Mouse (Mus musculus): ENCODE measurements around the gene Ttc22. TPM values are rescaled to one million over a fixed set of nuclear protein-coding genes. Genes with fewer than 3 reads are reported as not detected.

Gene Ttc22
- polyA plus RNA-seq, 1 experiment from 2014 or later, result 1.2 TPM

GRCm38 (mm10) chr4:106613105-106613504 is 9.1 kb upstream of the Ttc22 start:
- Histone ChIP-seq H3K9ac (ENCODE audit: low read length) (no peak overlapping the region), H3K27ac (ENCODE audit: low read length) (no peak overlapping the region), H3K4me3 (ENCODE audit: low read length) (no peak overlapping the region), H3K27me3 (ENCODE audit: control insufficient read depth, insufficient read depth, low read depth, low read length) (no peaks in the 10 kb centered on the region), H3K4me2 (ENCODE audit: low read depth, low read length) (no peak overlapping the region), H3K4me1 (replicated peaks; ENCODE audit: control insufficient read depth, insufficient read depth, low read length) (no peaks in the 10 kb centered on the region), H3K9me3 (ENCODE audit: control insufficient read depth, low read length) (no peaks in the 10 kb centered on the region), H3K36me3 (ENCODE audit: control insufficient read depth, insufficient read depth, low read length) (no peaks in the 10 kb centered on the region)
- no peak for ATAC-seq (ENCODE audit: low read depth)
- 74% methylated on average over 8 of the region's 8 CpGs for WGBS

GRCm38 (mm10) chr4:106613560-106613959 is 8.7 kb upstream of the Ttc22 start:
- no peak for ATAC-seq (ENCODE audit: low read depth)
- no peaks in the 10 kb centered on the region for H3K27me3 ChIP-seq (ENCODE audit: control insufficient read depth, insufficient read depth, low read depth, low read length)
- H3K9ac ChIP-seq (ENCODE audit: low read length), result no peak overlapping the region
- H3K9me3 ChIP-seq (ENCODE audit: control insufficient read depth, low read length), result no peaks in the 10 kb centered on the region
- H3K27ac ChIP-seq (ENCODE audit: low read length), result no peak overlapping the region
- H3K36me3 ChIP-seq (ENCODE audit: control insufficient read depth, insufficient read depth, low read length), result no peaks in the 10 kb centered on the region
- H3K4me3 ChIP-seq (ENCODE audit: low read length), result no peak overlapping the region
- no peak overlapping the region for H3K4me2 ChIP-seq (ENCODE audit: low read depth, low read length)
- no peaks in the 10 kb centered on the region for H3K4me1 ChIP-seq (replicated peaks; ENCODE audit: control insufficient read depth, insufficient read depth, low read length)
- 73% methylated on average over 3 of the region's 3 CpGs for WGBS

GRCm38 (mm10) chr4:106614180-106614797 is 7.9 kb upstream of the Ttc22 start:
- Histone ChIP-seq H3K9ac (ENCODE audit: low read length) (no peak overlapping the region), H3K4me2 (ENCODE audit: low read depth, low read length) (no peak overlapping the region), H3K4me3 (ENCODE audit: low read length) (no peak overlapping the region), H3K27me3 (ENCODE audit: control insufficient read depth, insufficient read depth, low read depth, low read length) (no peaks in the 10 kb centered on the region), H3K27ac (ENCODE audit: low read length) (no peak overlapping the region), H3K9me3 (ENCODE audit: control insufficient read depth, low read length) (no peaks in the 10 kb centered on the region), H3K36me3 (ENCODE audit: control insufficient read depth, insufficient read depth, low read length) (no peaks in the 10 kb centered on the region), H3K4me1 (replicated peaks; ENCODE audit: control insufficient read depth, insufficient read depth, low read length) (no peaks in the 10 kb centered on the region)
- WGBS, result 42% methylated on average over 7 of the region's 7 CpGs
- ATAC-seq (ENCODE audit: low read depth), result peak; percentile 71

- Histone ChIP-seq H3K9ac (ENCODE audit: low read length) (no peak overlapping the region), H3K27me3 (ENCODE audit: control insufficient read depth, insufficient read depth, low read depth, low read length) (no peaks in the 10 kb centered on the region), H3K9me3 (ENCODE audit: control insufficient read depth, low read length) (no peaks in the 10 kb centered on the region), H3K4me3 (ENCODE audit: low read length) (no peak overlapping the region), H3K36me3 (ENCODE audit: control insufficient read depth, insufficient read depth, low read length) (no peaks in the 10 kb centered on the region), H3K4me1 (replicated peaks; ENCODE audit: control insufficient read depth, insufficient read depth, low read length) (no peaks in the 10 kb centered on the region), H3K4me2 (ENCODE audit: low read depth, low read length) (no peak overlapping the region), H3K27ac (ENCODE audit: low read length) (no peak overlapping the region)
- no peak for ATAC-seq (ENCODE audit: low read depth)
- WGBS, result 80% methylated on average over 9 of the region's 9 CpGs
These were observed 7.4 kb upstream of the Ttc22 start for GRCm38 (mm10) chr4:106614881-106615280.

- no peaks in the 10 kb centered on the region for H3K4me1 ChIP-seq (replicated peaks; ENCODE audit: control insufficient read depth, insufficient read depth, low read length)
- ATAC-seq (ENCODE audit: low read depth), result no peak
- H3K27ac ChIP-seq (ENCODE audit: low read length), result no peak overlapping the region
- no peaks in the 10 kb centered on the region for H3K36me3 ChIP-seq (ENCODE audit: control insufficient read depth, insufficient read depth, low read length)
- no peaks in the 10 kb centered on the region for H3K9me3 ChIP-seq (ENCODE audit: control insufficient read depth, low read length)
- 68% methylated on average over 12 of the region's 12 CpGs for WGBS
- H3K4me3 ChIP-seq (ENCODE audit: low read length), result no peak overlapping the region
- H3K4me2 ChIP-seq (ENCODE audit: low read depth, low read length), result no peak overlapping the region
- no peaks in the 10 kb centered on the region for H3K27me3 ChIP-seq (ENCODE audit: control insufficient read depth, insufficient read depth, low read depth, low read length)
- no peak overlapping the region for H3K9ac ChIP-seq (ENCODE audit: low read length)
These were observed 6.6 kb upstream of the Ttc22 start for GRCm38 (mm10) chr4:106615637-106616036.

GRCm38 (mm10) chr4:106617056-106617455 is 5.2 kb upstream of the Ttc22 start, which contains the start of gene Lexm:
TSS of gene Lexm (minus strand) at chr4:106617241.
- no peak within 1 kb of the TSS for H3K4me3 ChIP-seq (ENCODE audit: low read length)

GRCm38 (mm10) chr4:106618898-106619297 is 3.3 kb upstream of the Ttc22 start:
- Histone ChIP-seq H3K27ac (ENCODE audit: low read length) (no peak overlapping the region), H3K9ac (ENCODE audit: low read length) (no peak overlapping the region), H3K27me3 (ENCODE audit: control insufficient read depth, insufficient read depth, low read depth, low read length) (peaks cover 18% of the 10 kb centered on the region), H3K36me3 (ENCODE audit: control insufficient read depth, insufficient read depth, low read length) (no peaks in the 10 kb centered on the region), H3K9me3 (ENCODE audit: control insufficient read depth, low read length) (no peaks in the 10 kb centered on the region), H3K4me1 (replicated peaks; ENCODE audit: control insufficient read depth, insufficient read depth, low read length) (peaks cover 2% of the 10 kb centered on the region; the same call in 1 of the 2 replicates), H3K4me2 (ENCODE audit: low read depth, low read length) (no peak overlapping the region), H3K4me3 (ENCODE audit: low read length) (no peak overlapping the region)
- no peak for ATAC-seq (ENCODE audit: low read depth)
- 77% methylated on average over 4 of the region's 4 CpGs for WGBS

More at GRCm38 (mm10) chr4:106617056-106617455, 5.2 kb upstream of the Ttc22 start, which contains the start of gene Lexm:
- no peaks in the 10 kb centered on the region for H3K36me3 ChIP-seq (ENCODE audit: control insufficient read depth, insufficient read depth, low read length)
- no peak within 1 kb of the TSS for H3K27ac ChIP-seq (ENCODE audit: low read length)
- H3K9ac ChIP-seq (ENCODE audit: low read length), result no peak within 1 kb of the TSS
- under 1% methylated on average over 19 of the region's 19 CpGs for WGBS
- no peaks in the 10 kb centered on the region for H3K4me1 ChIP-seq (replicated peaks; ENCODE audit: control insufficient read depth, insufficient read depth, low read length)
- H3K27me3 ChIP-seq (ENCODE audit: control insufficient read depth, insufficient read depth, low read depth, low read length), result peaks cover under 1% of the 10 kb centered on the region; the same call in 1 of the 2 replicates
- ATAC-seq (ENCODE audit: low read depth), result peak; percentile 22; the same call in 1 of the 2 replicates
- no peaks in the 10 kb centered on the region for H3K9me3 ChIP-seq (ENCODE audit: control insufficient read depth, low read length)
- H3K4me2 ChIP-seq (ENCODE audit: low read depth, low read length), result no peak within 1 kb of the TSS; the same call in 1 of the 2 replicates

- H3K9ac ChIP-seq (ENCODE audit: low read length), result no peak overlapping the region
- H3K4me1 ChIP-seq (replicated peaks; ENCODE audit: control insufficient read depth, insufficient read depth, low read length), result peaks cover 2% of the 10 kb centered on the region; the same call in 1 of the 2 replicates
- no peak overlapping the region for H3K4me3 ChIP-seq (ENCODE audit: low read length)
- WGBS, result 57% methylated on average over 3 of the region's 3 CpGs
- no peak overlapping the region for H3K4me2 ChIP-seq (ENCODE audit: low read depth, low read length)
- no peak overlapping the region for H3K27ac ChIP-seq (ENCODE audit: low read length)
- H3K36me3 ChIP-seq (ENCODE audit: control insufficient read depth, insufficient read depth, low read length), result no peaks in the 10 kb centered on the region
- H3K9me3 ChIP-seq (ENCODE audit: control insufficient read depth, low read length), result no peaks in the 10 kb centered on the region
- H3K27me3 ChIP-seq (ENCODE audit: control insufficient read depth, insufficient read depth, low read depth, low read length), result peaks cover 24% of the 10 kb centered on the region
- ATAC-seq (ENCODE audit: low read depth), result no peak
These were observed 804 bp upstream of the Ttc22 start for GRCm38 (mm10) chr4:106621428-106621827.

- Histone ChIP-seq H3K36me3 (ENCODE audit: control insufficient read depth, insufficient read depth, low read length) (no peaks in the 10 kb centered on the region), H3K27me3 (ENCODE audit: control insufficient read depth, insufficient read depth, low read depth, low read length) (peaks cover 24% of the 10 kb centered on the region), H3K4me3 (ENCODE audit: low read length) (peak overlapping the region; percentile 38), H3K27ac (ENCODE audit: low read length) (no peak overlapping the region), H3K9ac (ENCODE audit: low read length) (no peak overlapping the region), H3K4me1 (replicated peaks; ENCODE audit: control insufficient read depth, insufficient read depth, low read length) (peaks cover 2% of the 10 kb centered on the region; the same call in 1 of the 2 replicates), H3K9me3 (ENCODE audit: control insufficient read depth, low read length) (no peaks in the 10 kb centered on the region), H3K4me2 (ENCODE audit: low read depth, low read length) (peak overlapping the region; percentile 54)
- ATAC-seq (ENCODE audit: low read depth), result no peak
- WGBS, result 21% methylated on average over 28 of the region's 28 CpGs
These were observed 480 bp downstream of the Ttc22 start for GRCm38 (mm10) chr4:106622712-106623111.

Measured in lung, embryonic 16.5 days (tissue).